Mouse (Mus musculus) megakaryocyte, adult 5-6 weeks (primary cell): ENCODE data around the gene Gm21904. TPM values are rescaled to one million over a fixed set of nuclear protein-coding genes. Genes with fewer than 3 reads are reported as not detected.
"Not testable (repeated sequence)": the region's sequence is repeated elsewhere in the genome, so short reads cannot be mapped to it uniquely, and the experiment has no call there.

Experiments used
- ATAC-seq: 2 replicates; pipeline ENCODE4 v1.8.0; 2016; ENCODE audit warnings: mild to moderate bottlenecking, inconsistent platforms; ENCODE audit not compliant: poor library complexity, severe bottlenecking
- total RNA-seq, 2 experiments: library from RNA; stranded (forward) in 1 of 2; stranded (reverse) in 1 of 2; fragments of 153-499, 151-499 nt in 1 of 2; fragments of 221-1000, 200-1000 nt in 1 of 2; gene quantifications; 2 replicates each; pipeline versions ENCODE4 v1.2.3 to v1.2.4; 2015 to 2017

Gene Gm21904
- not detected in 2 replicates for total RNA-seq (2015)
- total RNA-seq (2017): not detected in 2 replicates

DNA sequence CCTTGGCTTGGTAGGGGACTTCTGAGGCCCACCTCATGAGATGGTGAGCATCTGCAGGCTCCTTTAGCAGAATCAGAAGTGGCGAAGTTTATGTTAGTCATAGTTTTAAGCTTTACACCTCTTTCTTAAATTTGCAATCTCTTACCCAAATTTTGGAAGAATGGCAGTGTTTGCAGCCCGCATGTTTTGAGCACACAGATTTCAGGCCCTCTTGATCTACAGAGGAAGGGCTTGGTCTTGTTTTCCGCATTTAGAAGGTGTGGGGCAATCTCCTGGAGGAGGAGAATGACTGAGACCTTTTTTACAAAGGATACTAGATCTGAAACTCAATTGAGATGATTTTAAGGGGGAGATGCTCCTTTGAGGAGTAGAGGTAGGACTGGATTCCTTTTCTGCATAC is at the start of gene Gm21904:
Gm21904 (minus strand) TSS at position 101 of the 400 bp plus-strand sequence.
- not testable (repeated sequence) for ATAC-seq

GRCm38 (mm10) chrY:17874441-17874840 is 28.4 kb upstream of the Gm21904 start, which contains the start of the genes Gm20772 and Gm20831:
TSS of gene Gm20772 (plus strand) at chrY:17874741.
TSS of gene Gm20831 (plus strand) at chrY:17874741.
- not testable (repeated sequence) for ATAC-seq

Other genes with a start within 250 kb of the Gm21904 start
- gene Gm20772, start 28.5 kb upstream of the Gm21904 start, total RNA-seq (2015): not detected in 2 replicates
- gene Gm20772, start 28.5 kb upstream of the Gm21904 start, total RNA-seq (2017): not detected in 2 replicates
- not detected in 2 replicates for gene Gm20831, start 28.5 kb upstream of the Gm21904 start, total RNA-seq (2015)
- not detected in 2 replicates for gene Gm20831, start 28.5 kb upstream of the Gm21904 start, total RNA-seq (2017)
- gene Srsy, start 91.1 kb upstream of the Gm21904 start, total RNA-seq (2015): not detected in 2 replicates
- gene Srsy, start 91.1 kb upstream of the Gm21904 start, total RNA-seq (2017): not detected in 2 replicates
- gene Gm21764, start 215.5 kb upstream of the Gm21904 start, total RNA-seq (2015): not detected in 2 replicates
- gene Gm21764, start 215.5 kb upstream of the Gm21904 start, total RNA-seq (2017): not detected in 2 replicates
- not detected in 2 replicates for gene Ssty1, start 242.8 kb upstream of the Gm21904 start, total RNA-seq (2015)
- not detected in 2 replicates for gene Ssty1, start 242.8 kb upstream of the Gm21904 start, total RNA-seq (2017)